Mouse (Mus musculus) intestine, postnatal 0 days (tissue): ENCODE measurements around the gene Ddx42. TPM values are rescaled to one million over a fixed set of nuclear protein-coding genes. Genes with fewer than 3 reads are reported as not detected.
"Not testable (repeated sequence)": the region's sequence is repeated elsewhere in the genome, so short reads cannot be mapped to it uniquely, and the experiment has no call there.

Experiments
- ATAC-seq: fragments of 200-750 bp; cut with Nextera tagmentation; 2 replicates; pipeline ENCODE4 v1.8.0; 2017; ENCODE audit warnings: mild to moderate bottlenecking, moderate TSS enrichment, moderate library complexity
- H3K27ac ChIP-seq: fragments of 300-500 bp; sonication (generic); 2 replicates; pipeline ENCODE4 v1.5.1; 2014; ENCODE audit warnings: mild to moderate bottlenecking, low read depth, low read length, moderate library complexity
- H3K27me3 ChIP-seq: fragments of 300-500 bp; sonication (generic); replicated peaks from 2 replicates; pipeline ENCODE4 v1.6.1; 2014; ENCODE audit warnings: low read length, mixed read lengths; ENCODE audit not compliant: control insufficient read depth, insufficient read depth
- H3K36me3 ChIP-seq: fragments of 300-500 bp; sonication (generic); 2 replicates; pipeline ENCODE4 v1.6.1; 2014; ENCODE audit warnings: mild to moderate bottlenecking, moderate library complexity; ENCODE audit not compliant: control insufficient read depth, insufficient read depth
- H3K4me1 ChIP-seq: fragments of 300-500 bp; sonication (generic); replicated peaks from 2 replicates; pipeline ENCODE4 v1.6.1; 2014; ENCODE audit warnings: antibody characterized with exemption, low read length, mixed read lengths; ENCODE audit not compliant: control insufficient read depth, insufficient read depth
- H3K4me2 ChIP-seq: fragments of 300-500 bp; sonication (generic); replicated peaks from 2 replicates; pipeline ENCODE4 v1.6.1; 2014; ENCODE audit warnings: low read depth, mild to moderate bottlenecking, moderate library complexity
- H3K4me3 ChIP-seq: fragments of 300-500 bp; sonication (generic); 2 replicates; pipeline ENCODE4 v1.5.1; 2014; ENCODE audit warnings: low read depth, low read length
- H3K9ac ChIP-seq: fragments of 300-500 bp; sonication (generic); 2 replicates; pipeline ENCODE4 v1.6.1; 2014; ENCODE audit warnings: mild to moderate bottlenecking, low read depth, low read length
- H3K9me3 ChIP-seq: fragments of 300-500 bp; sonication (generic); 2 replicates; pipeline ENCODE4 v1.6.1; 2016; ENCODE audit warnings: mixed run types; ENCODE audit not compliant: control insufficient read depth
- CTCF ChIP-seq: sonication (generic); IDR thresholded peaks from 2 replicates; pipeline ENCODE4 v1.5.1; 2016; ENCODE audit warnings: low read depth, mild to moderate bottlenecking, control low read depth, antibody characterized with exemption, moderate library complexity
- WGBS: fragments of 180-500 bp; shearing (Covaris S2); extraction: QIAGEN DNeasy Blood & Tissue Kit; methylation state at CpG from one replicate; pipeline ENCODE4 v1.1.7; 2014; 5-methylcytosine and 5-hydroxymethylcytosine counted together
- polyA plus RNA-seq: library from polyadenylated mRNA; unstranded; fragments of >200 nt; fragmentation: Nextera tagmentation; extraction: Ambion mirVana; gene quantifications from 2 replicates; pipeline ENCODE4 v1.2.1, GENCODE M21; 2015

The Ddx42 gene
- polyA plus RNA-seq, 1 experiment from 2014 or later, result 28.1 TPM

DNA sequence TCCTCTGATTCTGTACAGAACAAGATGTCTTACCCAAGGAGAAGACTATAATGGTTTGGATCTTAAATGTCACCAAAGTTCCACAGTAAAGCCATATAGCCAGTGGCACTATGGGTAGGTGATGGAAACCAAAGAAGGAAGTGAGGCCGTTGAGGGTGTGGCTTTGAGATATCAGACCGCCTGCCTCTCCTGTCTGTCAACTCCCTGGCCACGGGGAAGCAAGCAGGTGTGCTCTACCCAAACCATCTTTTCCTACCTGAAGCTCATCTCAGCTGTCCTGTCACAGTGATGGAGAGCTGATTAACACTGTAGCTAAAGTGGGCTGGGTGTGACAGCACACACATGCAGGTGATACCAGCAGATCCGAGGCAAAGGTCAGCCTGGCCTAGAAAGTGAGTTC, 18.4 kb upstream of the Ddx42 start:
- no peak for TF ChIP-seq CTCF
- no peak for ATAC-seq
- no peaks in the 10 kb centered on the region for H3K9me3 ChIP-seq
- no peak overlapping the region for H3K9ac ChIP-seq
- H3K4me1 ChIP-seq, result no peaks in the 10 kb centered on the region
- H3K27ac ChIP-seq, result no peak overlapping the region
- peaks cover 30% of the 10 kb centered on the region for H3K36me3 ChIP-seq
- 51% methylated on average over 4 of the region's 4 CpGs for WGBS
- H3K27me3 ChIP-seq, result no peaks in the 10 kb centered on the region
- H3K4me2 ChIP-seq, result no peak overlapping the region
- no peak overlapping the region for H3K4me3 ChIP-seq

DNA sequence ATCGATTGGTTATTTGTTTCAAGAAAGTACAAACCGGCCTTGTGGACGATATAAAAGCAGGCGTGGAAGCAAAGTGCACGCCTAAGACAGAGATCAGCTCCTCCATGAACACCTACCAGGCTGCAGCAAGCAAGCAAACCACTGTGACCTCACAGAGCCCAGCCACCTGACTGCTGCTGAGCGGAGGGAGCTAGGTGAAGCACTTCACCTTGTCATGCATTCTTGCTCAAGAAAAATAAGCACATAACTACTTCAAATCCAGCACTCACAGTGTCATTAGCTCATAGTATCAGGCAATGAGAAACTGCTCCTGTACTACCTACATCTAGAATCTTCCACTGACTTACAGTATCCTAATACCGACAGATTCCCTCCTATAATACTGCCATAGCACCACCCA, 16.7 kb upstream of the Ddx42 start:
- H3K9me3 ChIP-seq, H3K4me1 ChIP-seq, H3K27me3 ChIP-seq, H3K9ac ChIP-seq, ATAC-seq, H3K27ac ChIP-seq, H3K4me3 ChIP-seq, H3K4me2 ChIP-seq: not testable (repeated sequence)
- 90% methylated on average over 7 of the region's 7 CpGs for WGBS
- peaks cover 44% of the 10 kb centered on the region for H3K36me3 ChIP-seq

DNA sequence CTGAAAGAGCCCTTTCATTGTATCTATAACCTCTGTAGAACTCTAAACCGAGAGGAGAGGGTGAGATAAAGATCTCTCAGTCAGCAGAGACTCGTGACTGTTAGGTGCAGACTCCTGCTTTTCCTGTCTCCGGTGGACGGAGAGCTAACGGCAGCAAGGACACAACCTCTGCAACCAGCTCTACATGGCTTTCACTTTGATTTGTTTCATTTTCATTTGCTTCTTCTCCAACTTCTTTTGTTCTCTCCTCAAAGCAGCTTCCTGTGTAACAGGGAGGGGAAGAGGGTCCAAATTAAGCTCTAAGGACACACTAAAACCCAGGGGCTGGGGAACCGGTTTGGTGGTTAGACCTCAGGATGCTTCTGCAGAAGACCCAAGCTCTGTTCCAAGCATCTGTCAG, 16.0 kb upstream of the Ddx42 start:
- Histone ChIP-seq H3K9me3 (no peaks in the 10 kb centered on the region), H3K36me3 (peaks cover 52% of the 10 kb centered on the region), H3K4me2 (no peak overlapping the region), H3K4me1 (no peaks in the 10 kb centered on the region), H3K27ac (no peak overlapping the region), H3K4me3 (no peak overlapping the region), H3K9ac (no peak overlapping the region), H3K27me3 (no peaks in the 10 kb centered on the region)
- TF ChIP-seq CTCF, result no peak
- 59% methylated on average over 6 of the region's 6 CpGs for WGBS
- no peak for ATAC-seq

DNA sequence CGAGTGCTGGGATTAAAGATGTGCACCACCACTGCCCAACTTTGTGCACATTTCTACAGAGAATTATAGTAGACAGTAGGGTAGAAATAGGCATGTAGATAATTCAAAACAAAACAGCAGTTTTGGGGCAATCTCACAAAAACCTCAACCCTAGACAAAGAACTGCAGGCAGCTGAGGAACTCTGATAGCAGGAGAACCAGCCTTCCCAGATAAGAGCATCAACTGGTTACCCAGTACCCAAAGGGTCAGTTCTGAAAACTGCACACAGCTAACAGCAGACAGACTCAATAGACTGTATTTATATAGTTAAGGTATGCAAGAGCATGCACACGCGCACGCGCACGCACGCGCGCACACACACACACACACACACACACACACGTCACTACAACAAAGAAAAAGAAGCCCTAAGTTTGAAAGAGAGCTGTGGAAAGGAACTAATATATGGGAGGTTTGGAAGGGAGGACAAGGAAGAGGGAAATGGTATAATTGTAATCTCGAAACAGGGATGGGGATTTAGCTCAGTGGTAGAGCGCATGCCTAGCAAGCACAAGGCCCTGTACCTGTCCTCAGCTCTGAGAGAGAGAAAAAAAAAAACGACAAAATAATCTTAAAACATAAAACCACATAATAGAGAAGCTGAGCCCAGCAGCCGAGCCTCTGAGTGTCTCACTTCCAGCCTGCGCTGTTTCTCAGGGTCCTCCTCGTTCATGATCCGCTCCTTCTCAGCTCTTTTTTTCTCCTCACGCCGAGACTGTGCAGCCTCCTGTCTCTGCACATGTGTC, 15.2 kb upstream of the Ddx42 start:
- no peaks in the 10 kb centered on the region for H3K27me3 ChIP-seq
- H3K27ac ChIP-seq, result no peak overlapping the region
- H3K4me3 ChIP-seq, result no peak overlapping the region
- no peaks in the 10 kb centered on the region for H3K4me1 ChIP-seq
- no peaks in the 10 kb centered on the region for H3K9me3 ChIP-seq
- H3K4me2 ChIP-seq, result no peak overlapping the region
- H3K36me3 ChIP-seq, result peaks cover 59% of the 10 kb centered on the region
- no peak for ATAC-seq
- WGBS, result 91% methylated on average over 19 of the region's 19 CpGs
- no peak overlapping the region for H3K9ac ChIP-seq
- no peak for TF ChIP-seq CTCF

DNA sequence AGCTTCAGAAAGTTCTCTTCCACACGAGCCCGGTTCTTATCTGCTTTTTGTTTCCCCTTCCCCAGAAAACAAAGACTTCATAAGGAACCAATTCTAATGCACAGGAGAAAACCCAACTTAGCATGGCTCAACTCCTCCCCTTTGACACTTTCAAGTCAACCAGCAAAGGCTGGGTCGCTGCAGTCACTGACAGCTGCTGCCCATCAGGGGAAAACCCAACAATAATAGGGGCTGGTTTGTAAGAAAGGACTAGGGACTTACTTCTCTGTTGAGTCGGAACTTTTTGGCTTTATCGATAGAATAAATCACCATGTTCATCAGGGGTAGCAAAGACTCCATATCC, 14.6 kb upstream of the Ddx42 start, which contains the start of gene Strada:
Gene Strada (minus strand): TSS at position 46 of the 343 bp plus-strand sequence.
- Histone ChIP-seq H3K27ac (no peak within 1 kb of the TSS), H3K36me3 (peaks cover 65% of the 10 kb centered on the region), H3K4me2 (no peak within 1 kb of the TSS), H3K4me1 (no peaks in the 10 kb centered on the region), H3K9me3 (no peaks in the 10 kb centered on the region), H3K9ac (no peak within 1 kb of the TSS), H3K4me3 (no peak within 1 kb of the TSS), H3K27me3 (no peaks in the 10 kb centered on the region)
- 79% methylated on average over 5 of the region's 5 CpGs for WGBS
- no peak for ATAC-seq
- TF ChIP-seq CTCF, result no peak

DNA sequence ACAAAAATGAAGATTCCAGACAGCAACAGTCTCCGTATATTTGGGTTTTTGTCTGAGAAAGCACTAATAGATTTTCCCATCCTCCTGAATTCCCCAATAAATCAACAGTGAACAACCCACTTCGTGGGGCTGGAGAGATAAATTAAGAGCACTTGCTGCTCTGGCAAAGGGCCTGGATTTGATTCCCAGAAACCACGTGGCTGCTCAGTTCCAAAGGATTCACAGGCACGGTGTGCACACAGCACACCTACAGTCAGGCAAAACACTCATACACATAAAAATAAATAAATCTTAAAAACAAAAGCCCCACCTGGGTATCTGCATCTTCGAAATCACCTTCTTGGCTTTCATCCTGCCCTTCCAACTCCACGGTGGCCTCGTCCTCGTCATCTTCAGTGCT, 4.0 kb upstream of the Ddx42 start:
- Histone ChIP-seq H3K9ac (no peak overlapping the region), H3K27me3 (no peaks in the 10 kb centered on the region), H3K4me2 (no peak overlapping the region), H3K4me1 (no peaks in the 10 kb centered on the region), H3K27ac (no peak overlapping the region), H3K36me3 (peaks cover 41% of the 10 kb centered on the region), H3K4me3 (no peak overlapping the region), H3K9me3 (no peaks in the 10 kb centered on the region)
- no peak for ATAC-seq
- TF ChIP-seq CTCF, result no peak
- 85% methylated on average over 8 of the region's 8 CpGs for WGBS
